Mouse (Mus musculus): ENCODE data around the gene Ift88. TPM values are rescaled to one million over a fixed set of nuclear protein-coding genes. Genes with fewer than 3 reads are reported as not detected.

Gene Ift88
- polyA plus RNA-seq, 1 experiment from 2014 or later, result 11.0 TPM

GRCm38 (mm10) chr14:57533841-57534240 lies 110.0 kb downstream of the Ift88 start:
- H3K4me1 ChIP-seq (ENCODE audit: insufficient read depth, low read depth, low read length), result peaks cover 5% of the 10 kb centered on the region
- no peaks in the 10 kb centered on the region for H3K27me3 ChIP-seq (replicated peaks; ENCODE audit: insufficient read depth, low read length)
- ATAC-seq (no peak), DNase-seq (ENCODE audit: low spot score) (no peak)
- no peaks in the 10 kb centered on the region for H3K9me3 ChIP-seq (ENCODE audit: low read length)
- WGBS, result 46% methylated on average over 11 of the region's 11 CpGs
- H3K9ac ChIP-seq (replicated peaks; ENCODE audit: low read depth), result no peak overlapping the region
- no peak for TF ChIP-seq EP300 (IDR thresholded peaks at IDR 0.05)
- TF ChIP-seq CTCF (IDR thresholded peaks at IDR 0.05), result no peak
- no peak overlapping the region for H3K4me3 ChIP-seq (ENCODE audit: low read depth, low read length)
- peak overlapping the region; percentile 38; the same call in 1 of the 2 replicates for H3K27ac ChIP-seq (ENCODE audit: low read length)
- no peak overlapping the region for H3K4me2 ChIP-seq (replicated peaks; ENCODE audit: low read depth, low read length)
- no peaks in the 10 kb centered on the region for H3K36me3 ChIP-seq (ENCODE audit: insufficient read depth, low read length)

- 32% methylated on average over 5 of the region's 5 CpGs for WGBS
- Histone ChIP-seq H3K4me2 (replicated peaks; ENCODE audit: low read depth, low read length) (no peak overlapping the region), H3K9ac (replicated peaks; ENCODE audit: low read depth) (no peak overlapping the region), H3K9me3 (ENCODE audit: low read length) (no peaks in the 10 kb centered on the region), H3K27me3 (replicated peaks; ENCODE audit: insufficient read depth, low read length) (no peaks in the 10 kb centered on the region), H3K27ac (ENCODE audit: low read length) (peak overlapping the region; percentile 68; the same call in 1 of the 2 replicates), H3K36me3 (ENCODE audit: insufficient read depth, low read length) (no peaks in the 10 kb centered on the region), H3K4me3 (ENCODE audit: low read depth, low read length) (no peak overlapping the region), H3K4me1 (ENCODE audit: insufficient read depth, low read depth, low read length) (peaks cover 5% of the 10 kb centered on the region)
- ATAC-seq, result peak; percentile 61
- no peak for TF ChIP-seq CTCF (IDR thresholded peaks at IDR 0.05)
- no peak for TF ChIP-seq EP300 (IDR thresholded peaks at IDR 0.05)
- peak; percentile 67 for DNase-seq (ENCODE audit: low spot score)
Measured at GRCm38 (mm10) chr14:57534346-57534745, 110.5 kb downstream of the Ift88 start.

GRCm38 (mm10) chr14:57534961-57535360 lies 111.1 kb downstream of the Ift88 start:
- Histone ChIP-seq H3K27me3 (replicated peaks; ENCODE audit: insufficient read depth, low read length) (no peaks in the 10 kb centered on the region), H3K9ac (replicated peaks; ENCODE audit: low read depth) (no peak overlapping the region), H3K4me1 (ENCODE audit: insufficient read depth, low read depth, low read length) (peaks cover 5% of the 10 kb centered on the region), H3K4me2 (replicated peaks; ENCODE audit: low read depth, low read length) (0 out of 2 replicates have a peak overlapping the region, but pooled peaks have one; percentile 0), H3K36me3 (ENCODE audit: insufficient read depth, low read length) (no peaks in the 10 kb centered on the region), H3K4me3 (ENCODE audit: low read depth, low read length) (no peak overlapping the region), H3K9me3 (ENCODE audit: low read length) (no peaks in the 10 kb centered on the region), H3K27ac (ENCODE audit: low read length) (peak overlapping the region; percentile 68; the same call in 1 of the 2 replicates)
- WGBS, result 17% methylated on average over 8 of the region's 8 CpGs
- peak; percentile 48 for ATAC-seq
- TF ChIP-seq CTCF (IDR thresholded peaks at IDR 0.05) (0 out of 2 replicates have a peak, but pooled peaks have one; percentile 15), EP300 (IDR thresholded peaks at IDR 0.05) (no peak)
- peak; percentile 64 for DNase-seq (ENCODE audit: low spot score)

DNA sequence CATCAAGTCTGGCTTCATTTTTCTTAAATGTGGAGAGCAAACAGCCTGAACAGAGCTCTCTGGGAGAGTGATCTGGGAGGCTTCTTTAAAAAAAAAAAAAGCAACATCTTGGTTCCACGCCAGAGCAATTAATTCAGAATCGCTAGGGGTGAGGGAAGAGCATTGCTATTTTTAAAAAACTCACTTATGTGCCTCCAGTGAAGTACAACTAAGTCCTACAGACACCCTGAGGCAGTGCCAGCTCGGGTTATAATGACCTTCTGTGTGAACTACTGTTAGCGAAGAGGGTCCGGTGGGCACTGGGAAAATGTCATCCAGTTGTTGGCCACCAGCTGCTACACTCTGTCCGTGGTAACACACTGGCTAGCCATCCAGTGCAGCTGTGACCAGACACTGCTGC lies 111.8 kb downstream of the Ift88 start:
- Histone ChIP-seq H3K36me3 (ENCODE audit: insufficient read depth, low read length) (no peaks in the 10 kb centered on the region), H3K4me3 (ENCODE audit: low read depth, low read length) (no peak overlapping the region), H3K27me3 (replicated peaks; ENCODE audit: insufficient read depth, low read length) (no peaks in the 10 kb centered on the region), H3K4me1 (ENCODE audit: insufficient read depth, low read depth, low read length) (peaks cover 5% of the 10 kb centered on the region), H3K9me3 (ENCODE audit: low read length) (no peaks in the 10 kb centered on the region), H3K4me2 (replicated peaks; ENCODE audit: low read depth, low read length) (0 out of 2 replicates have a peak overlapping the region, but pooled peaks have one; percentile 3), H3K27ac (ENCODE audit: low read length) (no peak overlapping the region), H3K9ac (replicated peaks; ENCODE audit: low read depth) (no peak overlapping the region)
- DNase-seq (ENCODE audit: low spot score) (peak; percentile 61), ATAC-seq (peak; percentile 1; the same call in 1 of the 2 replicates)
- WGBS, result 44% methylated on average over 6 of the region's 6 CpGs
- TF ChIP-seq EP300 (IDR thresholded peaks at IDR 0.05), result no peak

DNA sequence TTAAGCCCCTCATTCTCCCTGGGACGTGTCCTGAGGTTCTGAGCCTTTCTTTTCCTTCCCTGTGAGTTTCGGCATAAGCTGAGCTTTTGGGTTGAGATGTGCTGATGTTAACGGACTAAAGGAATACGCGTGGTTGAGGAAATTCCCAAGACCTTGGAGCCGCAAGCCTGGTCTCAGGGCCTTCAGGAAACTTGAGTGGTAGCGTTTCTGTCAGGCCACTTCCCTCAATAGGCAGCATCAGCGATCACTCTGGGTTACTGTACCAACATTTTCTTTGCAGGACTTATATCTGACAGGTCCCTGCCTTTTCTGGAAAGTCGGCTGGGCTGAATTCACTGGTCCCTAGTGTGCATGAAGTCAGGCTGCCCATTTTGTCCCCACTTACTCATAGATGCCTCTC lies 113.0 kb downstream of the Ift88 start:
- no peak overlapping the region for H3K27ac ChIP-seq (ENCODE audit: low read length)
- DNase-seq (ENCODE audit: low spot score), result no peak
- H3K9me3 ChIP-seq (ENCODE audit: low read length), result no peaks in the 10 kb centered on the region
- ATAC-seq, result no peak
- no peak overlapping the region for H3K9ac ChIP-seq (replicated peaks; ENCODE audit: low read depth)
- 54% methylated on average over 9 of the region's 9 CpGs for WGBS
- TF ChIP-seq EP300 (IDR thresholded peaks at IDR 0.05) (no peak), CTCF (IDR thresholded peaks at IDR 0.05) (no peak)
- no peaks in the 10 kb centered on the region for H3K27me3 ChIP-seq (replicated peaks; ENCODE audit: insufficient read depth, low read length)
- H3K36me3 ChIP-seq (ENCODE audit: insufficient read depth, low read length), result no peaks in the 10 kb centered on the region
- H3K4me1 ChIP-seq (ENCODE audit: insufficient read depth, low read depth, low read length), result peaks cover 5% of the 10 kb centered on the region
- H3K4me2 ChIP-seq (replicated peaks; ENCODE audit: low read depth, low read length), result no peak overlapping the region
- no peak overlapping the region for H3K4me3 ChIP-seq (ENCODE audit: low read depth, low read length)

- no peak for TF ChIP-seq EP300 (IDR thresholded peaks at IDR 0.05)
- no peak for TF ChIP-seq CTCF (IDR thresholded peaks at IDR 0.05)
- H3K4me3 ChIP-seq (ENCODE audit: low read depth, low read length), result no peak overlapping the region
- no peak overlapping the region for H3K9ac ChIP-seq (replicated peaks; ENCODE audit: low read depth)
- H3K36me3 ChIP-seq (ENCODE audit: insufficient read depth, low read length), result no peaks in the 10 kb centered on the region
- no peaks in the 10 kb centered on the region for H3K27me3 ChIP-seq (replicated peaks; ENCODE audit: insufficient read depth, low read length)
- 17% methylated on average over 16 of the region's 16 CpGs for WGBS
- H3K27ac ChIP-seq (ENCODE audit: low read length), result no peak overlapping the region
- peaks cover 5% of the 10 kb centered on the region for H3K4me1 ChIP-seq (ENCODE audit: insufficient read depth, low read depth, low read length)
- peak overlapping the region; percentile 12; the same call in 1 of the 2 replicates for H3K4me2 ChIP-seq (replicated peaks; ENCODE audit: low read depth, low read length)
- H3K9me3 ChIP-seq (ENCODE audit: low read length), result no peaks in the 10 kb centered on the region
- peak; percentile 49 for DNase-seq (ENCODE audit: low spot score)
- peak; percentile 27 for ATAC-seq
Measured at GRCm38 (mm10) chr14:57537261-57538015, 113.6 kb downstream of the Ift88 start.

Measured in lung, postnatal 0 days (tissue).